Mouse (Mus musculus): ENCODE data around the gene Zfp697. TPM values are rescaled to one million over a fixed set of nuclear protein-coding genes. Genes with fewer than 3 reads are reported as not detected.
"Not testable (repeated sequence)": the region's sequence is repeated elsewhere in the genome, so short reads cannot be mapped to it uniquely, and the experiment has no call there.

Zfp697 gene
- polyA plus RNA-seq, 1 experiment from 2014 or later: 9.2 TPM

DNA sequence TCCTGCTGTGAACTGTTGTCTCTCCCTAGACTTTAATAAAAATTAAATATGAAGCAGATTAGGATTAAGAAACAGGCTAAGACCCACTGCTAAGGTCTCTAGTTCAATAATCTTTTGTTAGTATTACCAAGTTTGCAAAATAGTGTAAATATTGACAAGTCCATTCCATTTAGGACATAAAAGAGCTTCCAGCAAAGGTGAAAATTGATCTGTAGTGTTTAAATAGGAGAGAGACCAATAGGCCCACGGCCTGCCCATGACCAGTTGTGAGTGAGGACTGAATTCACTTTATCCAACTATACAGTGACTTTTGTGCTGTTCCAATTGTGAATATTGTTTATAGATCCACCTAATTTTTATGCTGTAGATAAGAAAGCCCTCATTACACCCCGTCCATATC, 205.5 kb downstream of the Zfp697 start:
- Histone ChIP-seq H3K9me3 (ENCODE audit: low read length) (no peaks in the 10 kb centered on the region), H3K9ac (replicated peaks; ENCODE audit: low read depth) (no peak overlapping the region), H3K4me2 (replicated peaks; ENCODE audit: low read depth, low read length) (no peak overlapping the region), H3K4me1 (ENCODE audit: insufficient read depth, low read depth, low read length) (no peaks in the 10 kb centered on the region), H3K27ac (ENCODE audit: low read length) (no peak overlapping the region), H3K4me3 (ENCODE audit: low read depth, low read length) (no peak overlapping the region), H3K36me3 (ENCODE audit: insufficient read depth, low read length) (no peaks in the 10 kb centered on the region), H3K27me3 (replicated peaks; ENCODE audit: insufficient read depth, low read length) (no peaks in the 10 kb centered on the region)
- WGBS: 60% methylated on average over 2 of the region's 2 CpGs
- no peak for ATAC-seq
- TF ChIP-seq CTCF (IDR thresholded peaks at IDR 0.05): no peak
- TF ChIP-seq EP300 (IDR thresholded peaks at IDR 0.05): no peak
- DNase-seq (ENCODE audit: low spot score): no peak

DNA sequence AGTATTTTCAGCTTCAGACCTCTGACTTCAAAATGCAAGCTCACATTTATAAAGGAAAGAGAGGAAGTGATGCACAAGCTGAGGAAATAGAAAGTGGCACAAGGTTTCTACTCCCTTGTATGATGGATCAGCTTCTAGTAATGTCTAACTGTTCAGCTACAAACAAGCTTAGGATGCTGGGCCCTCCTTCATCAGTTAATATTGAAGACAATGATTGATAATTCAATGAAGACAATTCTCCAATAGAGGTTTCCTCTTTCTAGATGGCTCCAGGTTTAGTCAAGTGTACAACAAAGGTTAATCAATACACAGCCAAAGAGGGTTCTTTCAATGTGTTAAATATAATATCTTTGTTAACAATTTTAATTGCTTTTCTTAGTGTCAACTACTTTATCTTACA, 206.4 kb downstream of the Zfp697 start, which contains the start of gene Gm10681:
Gene Gm10681 (minus strand): TSS at position 101 of the 400 bp plus-strand sequence.
- no peaks in the 10 kb centered on the region for H3K36me3 ChIP-seq (ENCODE audit: insufficient read depth, low read length)
- TF ChIP-seq EP300 (IDR thresholded peaks at IDR 0.05) (no peak), CTCF (IDR thresholded peaks at IDR 0.05) (no peak)

DNA sequence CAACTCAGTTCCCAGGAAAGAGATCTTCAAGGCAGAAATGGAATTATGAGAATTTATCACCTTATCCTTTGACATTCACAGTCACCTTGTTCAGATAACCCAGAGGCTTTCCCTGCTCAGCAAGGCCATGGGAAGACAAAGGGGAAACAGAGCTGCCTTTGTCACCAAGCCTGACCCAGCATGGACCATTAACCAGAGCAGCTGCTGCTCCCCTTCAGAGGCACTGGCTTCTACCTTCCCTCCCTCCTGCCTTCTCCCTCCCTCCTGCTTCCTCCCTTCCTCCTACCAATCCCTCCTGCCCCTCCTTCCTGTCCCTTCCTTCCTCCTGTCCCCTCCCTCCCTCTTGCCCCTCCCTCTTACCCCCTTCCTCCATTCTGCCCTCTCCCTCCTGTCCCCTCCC, 231.3 kb downstream of the Zfp697 start:
- DNase-seq (ENCODE audit: low spot score); H3K36me3 ChIP-seq (ENCODE audit: insufficient read depth, low read length); H3K4me1 ChIP-seq (ENCODE audit: insufficient read depth, low read depth, low read length); H3K9me3 ChIP-seq (ENCODE audit: low read length); ATAC-seq; H3K4me2 ChIP-seq (replicated peaks; ENCODE audit: low read depth, low read length); H3K9ac ChIP-seq (replicated peaks; ENCODE audit: low read depth); H3K27me3 ChIP-seq (replicated peaks; ENCODE audit: insufficient read depth, low read length); H3K27ac ChIP-seq (ENCODE audit: low read length); H3K4me3 ChIP-seq (ENCODE audit: low read depth, low read length): not testable (repeated sequence)

More for the DNA sequence above, 206.4 kb downstream of the Zfp697 start, which contains the start of gene Gm10681:
- ATAC-seq (no peak), DNase-seq (ENCODE audit: low spot score) (no peak)
- H3K9me3 ChIP-seq (ENCODE audit: low read length): no peaks in the 10 kb centered on the region
- H3K4me1 ChIP-seq (ENCODE audit: insufficient read depth, low read depth, low read length): no peaks in the 10 kb centered on the region
- no peak within 1 kb of the TSS for H3K27ac ChIP-seq (ENCODE audit: low read length)
- H3K4me3 ChIP-seq (ENCODE audit: low read depth, low read length): no peak within 1 kb of the TSS
- H3K4me2 ChIP-seq (replicated peaks; ENCODE audit: low read depth, low read length): no peak within 1 kb of the TSS
- H3K9ac ChIP-seq (replicated peaks; ENCODE audit: low read depth): no peak within 1 kb of the TSS
- H3K27me3 ChIP-seq (replicated peaks; ENCODE audit: insufficient read depth, low read length): no peaks in the 10 kb centered on the region

DNA sequence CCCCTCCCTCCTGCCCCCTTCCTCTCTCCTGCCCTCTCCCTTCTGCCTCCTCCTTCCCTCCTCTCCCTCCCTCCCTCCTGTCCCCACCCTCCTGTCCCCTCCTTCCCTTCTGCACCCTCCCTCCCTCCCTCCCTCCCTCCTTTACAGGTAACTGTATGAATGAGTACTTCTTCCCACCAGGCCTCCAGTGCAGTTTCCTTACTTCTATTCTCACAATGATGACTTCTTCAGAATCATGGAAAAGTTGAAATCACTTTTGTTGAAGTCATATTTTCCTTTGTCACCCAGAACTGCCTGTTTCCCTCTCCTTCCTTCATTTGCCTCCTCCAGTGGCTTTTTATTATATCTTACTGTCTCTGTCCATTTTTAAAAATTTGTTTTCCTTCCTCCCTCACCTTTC, 231.7 kb downstream of the Zfp697 start:
- TF ChIP-seq EP300 (IDR thresholded peaks at IDR 0.05) (no peak), CTCF (IDR thresholded peaks at IDR 0.05) (no peak)
- ATAC-seq: no peak
- no peak overlapping the region for H3K27ac ChIP-seq (ENCODE audit: low read length)

DNA sequence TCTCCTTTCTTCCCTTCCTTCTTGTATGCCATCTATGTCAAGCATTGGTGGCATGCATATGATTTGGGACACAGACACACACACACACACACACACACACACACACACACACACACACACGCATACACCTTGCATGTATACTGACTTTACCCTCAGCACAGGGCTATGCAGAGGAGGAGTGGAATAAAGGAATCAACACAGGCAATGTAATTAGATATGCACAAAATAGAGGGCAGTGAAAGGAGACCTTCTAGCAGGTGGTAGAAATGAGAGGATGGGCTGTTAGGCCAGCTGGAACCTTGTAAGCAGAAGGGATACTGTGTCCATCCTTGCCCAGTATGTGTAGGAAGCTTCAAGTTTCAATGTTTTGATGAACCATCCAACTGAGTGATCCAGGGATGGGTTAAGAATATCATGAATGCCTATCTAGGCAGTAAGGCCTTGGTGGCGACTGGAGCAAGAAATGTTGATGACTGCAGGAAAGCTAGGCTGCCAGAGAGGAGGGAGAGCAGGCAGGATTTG, 232.2 kb downstream of the Zfp697 start:
- H3K36me3 ChIP-seq (ENCODE audit: insufficient read depth, low read length); H3K27me3 ChIP-seq (replicated peaks; ENCODE audit: insufficient read depth, low read length); DNase-seq (ENCODE audit: low spot score); ATAC-seq; H3K4me2 ChIP-seq (replicated peaks; ENCODE audit: low read depth, low read length); H3K9ac ChIP-seq (replicated peaks; ENCODE audit: low read depth); H3K27ac ChIP-seq (ENCODE audit: low read length); H3K4me3 ChIP-seq (ENCODE audit: low read depth, low read length); H3K4me1 ChIP-seq (ENCODE audit: insufficient read depth, low read depth, low read length); H3K9me3 ChIP-seq (ENCODE audit: low read length): not testable (repeated sequence)
- WGBS: 56% methylated on average over 2 of the region's 2 CpGs

More for the DNA sequence above, 231.7 kb downstream of the Zfp697 start:
- Histone ChIP-seq H3K4me2 (replicated peaks; ENCODE audit: low read depth, low read length) (no peak overlapping the region), H3K9me3 (ENCODE audit: low read length) (no peaks in the 10 kb centered on the region), H3K4me3 (ENCODE audit: low read depth, low read length) (no peak overlapping the region), H3K4me1 (ENCODE audit: insufficient read depth, low read depth, low read length) (no peaks in the 10 kb centered on the region), H3K27me3 (replicated peaks; ENCODE audit: insufficient read depth, low read length) (no peaks in the 10 kb centered on the region), H3K36me3 (ENCODE audit: insufficient read depth, low read length) (no peaks in the 10 kb centered on the region), H3K9ac (replicated peaks; ENCODE audit: low read depth) (no peak overlapping the region)
- DNase-seq (ENCODE audit: low spot score): peak; percentile 4

DNA sequence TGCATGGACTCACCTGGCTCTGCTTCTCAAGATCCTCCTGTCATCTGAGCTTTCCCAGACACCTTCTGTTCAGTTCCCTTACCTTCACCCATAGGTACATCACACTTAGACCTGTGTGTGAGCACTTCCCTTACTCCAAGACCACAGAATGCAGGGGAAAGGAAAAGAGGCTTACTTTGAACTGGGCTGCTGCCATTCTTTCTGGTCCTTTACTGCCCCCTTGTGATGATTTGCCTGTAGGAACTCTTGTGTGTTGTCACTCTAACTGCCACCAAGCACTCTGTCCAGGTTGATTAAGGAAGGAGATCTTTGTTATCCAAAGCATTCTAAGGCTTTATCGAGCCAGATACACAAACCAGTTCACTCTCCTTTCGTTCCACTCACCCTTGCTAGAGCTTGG, 234.0 kb downstream of the Zfp697 start:
- 0 out of 2 replicates have a peak, but pooled peaks have one; percentile 26 for ATAC-seq

DNA sequence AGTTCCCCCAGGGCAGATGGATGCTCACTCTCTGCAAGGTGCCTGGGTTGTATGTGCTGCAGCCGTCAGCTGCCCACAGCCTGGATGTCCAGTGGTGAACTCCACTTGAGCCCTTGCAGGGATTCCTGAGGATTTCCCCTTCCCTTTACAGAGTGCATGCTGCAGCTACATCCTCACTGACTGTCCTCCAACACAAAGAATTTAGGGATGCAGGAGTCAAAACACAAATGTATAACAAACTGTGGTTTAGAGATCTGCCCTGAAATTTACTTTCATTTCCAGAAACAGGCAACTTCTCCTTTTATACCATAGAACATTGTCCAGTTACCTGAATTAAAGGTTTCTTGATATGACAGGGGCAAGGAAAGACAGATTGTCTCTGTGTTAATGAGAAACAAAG, 234.5 kb downstream of the Zfp697 start:
- H3K4me1 ChIP-seq (ENCODE audit: insufficient read depth, low read depth, low read length); H3K4me3 ChIP-seq (ENCODE audit: low read depth, low read length); H3K27me3 ChIP-seq (replicated peaks; ENCODE audit: insufficient read depth, low read length); H3K4me2 ChIP-seq (replicated peaks; ENCODE audit: low read depth, low read length); DNase-seq (ENCODE audit: low spot score); ATAC-seq; H3K36me3 ChIP-seq (ENCODE audit: insufficient read depth, low read length); H3K9me3 ChIP-seq (ENCODE audit: low read length); H3K9ac ChIP-seq (replicated peaks; ENCODE audit: low read depth); H3K27ac ChIP-seq (ENCODE audit: low read length): not testable (repeated sequence)
- 71% methylated on average over 1 of the region's 1 CpGs for WGBS

More for the DNA sequence above, 234.0 kb downstream of the Zfp697 start:
- not testable (repeated sequence) for H3K27me3 ChIP-seq (replicated peaks; ENCODE audit: insufficient read depth, low read length); H3K9me3 ChIP-seq (ENCODE audit: low read length); H3K27ac ChIP-seq (ENCODE audit: low read length); H3K36me3 ChIP-seq (ENCODE audit: insufficient read depth, low read length); H3K4me1 ChIP-seq (ENCODE audit: insufficient read depth, low read depth, low read length); H3K4me3 ChIP-seq (ENCODE audit: low read depth, low read length); H3K9ac ChIP-seq (replicated peaks; ENCODE audit: low read depth); H3K4me2 ChIP-seq (replicated peaks; ENCODE audit: low read depth, low read length); DNase-seq (ENCODE audit: low spot score)
- 15% methylated on average over 2 of the region's 2 CpGs for WGBS
